Mouse (Mus musculus) forelimb bud, embryonic 11.5 days (tissue): Measurements from ENCODE around the gene Shld1.

ENCODE experiments used
- DNase-seq: peaks from one replicate; pipeline ENCODE4 v3.0.0-alpha.2; 2012; ENCODE audit warnings: low read depth, low spot score

Shld1 gene

GRCm38 (mm10) chr2:132794204-132794586, 107.5 kb downstream of the Shld1 start:
- no peak for DNase-seq
